Mouse (Mus musculus) urinary bladder, adult 2 months (tissue): Measurements from ENCODE around the gene Tmem206. TPM values are rescaled to one million over a fixed set of nuclear protein-coding genes. Genes with fewer than 3 reads are reported as not detected.

Source experiments
- DNase-seq: peaks from one replicate; pipeline ENCODE4 v3.0.0; 2022; ENCODE audit warnings: low spot score
- polyA plus RNA-seq: library from polyadenylated mRNA; depleted of rRNA; stranded (reverse); fragments of >200 nt; gene quantifications from 2 replicates; pipeline ENCODE4 v1.2.3, GENCODE M21; 2012

Gene Tmem206
- polyA plus RNA-seq, 1 experiment: 7.5 TPM

DNA sequence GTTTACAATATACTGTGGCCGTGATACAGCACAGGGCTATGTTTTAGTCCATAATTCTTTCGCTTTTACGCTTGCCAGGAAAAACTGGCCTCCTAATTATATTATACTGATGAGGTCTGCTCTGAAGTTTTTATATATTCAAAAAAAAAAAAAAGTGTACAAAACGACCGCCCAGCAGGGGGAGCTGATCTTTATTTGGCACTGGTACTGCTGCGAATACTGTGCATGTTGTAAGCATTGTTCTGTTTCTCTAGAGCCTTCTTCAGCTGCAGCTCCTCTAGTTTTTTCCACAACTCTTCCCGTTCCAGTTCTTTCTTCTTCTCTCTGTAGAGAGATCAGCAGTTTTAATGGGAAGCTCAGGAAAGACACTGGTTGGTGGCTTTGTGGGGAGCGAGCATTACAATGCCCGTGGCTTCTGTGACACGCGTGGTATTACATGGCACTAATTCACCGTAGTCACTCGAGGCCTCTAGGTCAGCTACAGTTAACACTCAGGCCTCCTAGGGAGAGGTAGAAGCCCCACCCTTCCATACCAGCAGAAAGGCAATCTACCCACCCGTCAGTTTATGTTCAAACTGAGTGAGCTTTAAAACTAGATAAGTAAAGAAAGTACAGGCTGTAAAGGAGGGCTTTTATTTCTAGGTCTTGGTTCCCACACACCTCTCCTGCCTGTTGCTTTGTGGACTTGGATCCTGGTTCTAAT is 27.2 kb downstream of the Tmem206 start:
- no peak for DNase-seq

DNA sequence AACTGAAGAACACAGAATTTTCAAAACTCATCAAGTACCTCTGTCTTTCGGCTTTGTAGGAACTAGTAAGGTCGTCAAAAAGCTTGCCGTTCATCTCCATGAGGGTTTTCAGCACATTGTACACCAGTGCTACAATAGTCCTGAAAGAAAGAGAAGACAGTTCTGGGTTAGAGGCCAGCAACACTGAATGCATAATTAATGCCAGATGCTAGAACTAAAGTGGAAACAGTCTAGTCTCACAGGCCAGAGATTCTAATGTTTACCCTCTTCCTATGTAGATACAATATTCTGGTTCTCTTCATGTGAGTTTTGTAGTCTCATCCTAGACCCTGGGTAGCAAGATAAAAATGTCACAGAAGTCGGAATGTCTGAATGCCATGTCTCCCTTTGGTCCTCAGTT is 28.1 kb downstream of the Tmem206 start:
- DNase-seq: no peak

DNA sequence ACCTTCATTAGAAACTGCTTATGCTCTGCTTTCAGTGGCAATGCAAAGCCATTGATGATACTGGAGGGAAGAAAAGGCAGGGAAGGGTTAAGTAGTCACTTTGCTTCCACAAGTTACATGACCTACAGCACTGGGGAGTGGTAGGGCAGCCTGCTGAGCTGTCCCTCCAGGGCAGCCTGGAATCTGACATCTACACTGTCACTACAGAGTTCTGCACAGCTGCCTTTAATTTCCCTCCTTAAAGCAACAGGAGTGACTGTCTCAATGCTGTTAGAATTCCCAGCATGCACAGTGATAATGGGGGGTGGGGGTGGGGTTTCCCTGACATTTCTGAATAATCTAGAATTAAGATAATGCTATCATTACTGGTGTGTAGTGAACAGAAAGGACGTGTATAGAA is 31.2 kb downstream of the Tmem206 start:
- DNase-seq: no peak

- no peak for DNase-seq
Observed at GRCm38 (mm10) chr1:191359478-191359877, 33.8 kb downstream of the Tmem206 start.

GRCm38 (mm10) chr1:191362412-191362811 is 36.7 kb downstream of the Tmem206 start:
- no peak for DNase-seq

- DNase-seq: no peak
Observed at GRCm38 (mm10) chr1:191364477-191364876, 38.8 kb downstream of the Tmem206 start.

DNA sequence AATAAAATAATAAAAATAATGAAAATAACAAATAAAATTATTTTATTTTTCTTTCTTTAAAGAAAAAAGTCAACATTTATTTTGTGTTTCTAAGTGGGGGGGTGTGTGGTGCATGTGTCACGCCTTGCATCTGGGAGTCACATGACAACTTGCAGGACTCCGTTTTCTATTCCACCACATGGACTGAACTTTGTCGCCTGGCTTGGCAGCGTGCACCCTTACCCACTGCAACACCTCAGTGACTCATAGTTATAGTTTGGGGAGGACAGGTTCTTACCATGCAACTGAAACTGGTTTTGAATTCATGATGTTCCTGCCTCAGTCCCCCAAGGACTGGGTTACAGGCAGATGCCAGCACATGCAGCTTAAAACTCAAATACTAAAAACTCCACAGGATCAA is 42.5 kb downstream of the Tmem206 start:
- DNase-seq: no peak

DNA sequence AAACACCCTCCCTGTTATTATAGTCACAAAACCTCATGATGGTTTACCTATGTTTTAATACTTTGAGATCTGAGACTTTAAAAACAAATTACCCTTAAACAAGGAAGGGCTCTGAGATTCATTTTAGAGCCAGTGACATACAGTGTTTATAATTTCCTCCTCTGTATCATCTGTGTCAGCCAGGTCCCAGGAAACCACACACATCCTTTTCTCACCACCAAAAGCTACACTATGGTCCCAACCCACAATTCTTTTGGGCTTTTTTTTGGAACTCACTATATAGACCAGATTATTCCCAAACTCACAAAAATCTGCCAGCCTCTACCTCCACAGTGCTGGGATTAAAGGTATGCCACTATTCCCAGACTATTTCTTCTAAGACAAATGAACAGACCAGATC is 43.4 kb downstream of the Tmem206 start:
- DNase-seq: no peak

DNA sequence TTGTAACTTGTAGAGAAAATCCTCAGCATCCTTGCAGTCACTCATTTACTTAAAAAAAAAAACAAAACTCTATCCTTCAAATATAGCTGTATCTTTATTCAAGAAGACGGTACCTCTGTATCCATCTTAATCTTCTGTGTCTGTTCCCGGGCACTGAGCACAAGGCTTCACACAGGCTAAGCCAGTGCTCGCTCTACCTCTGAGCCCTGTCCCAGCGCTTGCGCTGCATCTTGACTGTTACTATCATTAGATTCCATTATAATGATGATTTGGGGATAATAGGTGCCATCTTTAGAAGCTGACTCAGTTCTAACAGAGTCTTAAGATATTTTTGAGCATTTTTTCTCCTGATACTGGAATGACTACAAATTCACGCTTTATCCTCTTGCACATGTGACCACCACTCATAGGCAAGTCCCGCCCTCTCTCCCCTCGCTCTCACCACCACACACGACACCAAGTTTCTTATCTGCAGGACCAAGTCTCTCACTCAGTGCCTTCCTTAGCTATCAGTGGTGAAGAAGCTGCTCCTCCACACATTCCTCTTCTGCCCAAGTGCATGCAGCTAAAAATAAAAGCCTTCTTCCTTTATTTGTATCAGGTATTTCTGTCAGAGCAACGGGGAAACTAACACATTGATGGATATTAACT is 49.4 kb downstream of the Tmem206 start:
- DNase-seq: no peak

- no peak for DNase-seq
Observed at GRCm38 (mm10) chr1:191375644-191375998, 49.9 kb downstream of the Tmem206 start.

GRCm38 (mm10) chr1:191378080-191378479 is 52.4 kb downstream of the Tmem206 start:
- DNase-seq: no peak

- no peak for DNase-seq
Observed at GRCm38 (mm10) chr1:191380843-191381242, 55.1 kb downstream of the Tmem206 start.

DNA sequence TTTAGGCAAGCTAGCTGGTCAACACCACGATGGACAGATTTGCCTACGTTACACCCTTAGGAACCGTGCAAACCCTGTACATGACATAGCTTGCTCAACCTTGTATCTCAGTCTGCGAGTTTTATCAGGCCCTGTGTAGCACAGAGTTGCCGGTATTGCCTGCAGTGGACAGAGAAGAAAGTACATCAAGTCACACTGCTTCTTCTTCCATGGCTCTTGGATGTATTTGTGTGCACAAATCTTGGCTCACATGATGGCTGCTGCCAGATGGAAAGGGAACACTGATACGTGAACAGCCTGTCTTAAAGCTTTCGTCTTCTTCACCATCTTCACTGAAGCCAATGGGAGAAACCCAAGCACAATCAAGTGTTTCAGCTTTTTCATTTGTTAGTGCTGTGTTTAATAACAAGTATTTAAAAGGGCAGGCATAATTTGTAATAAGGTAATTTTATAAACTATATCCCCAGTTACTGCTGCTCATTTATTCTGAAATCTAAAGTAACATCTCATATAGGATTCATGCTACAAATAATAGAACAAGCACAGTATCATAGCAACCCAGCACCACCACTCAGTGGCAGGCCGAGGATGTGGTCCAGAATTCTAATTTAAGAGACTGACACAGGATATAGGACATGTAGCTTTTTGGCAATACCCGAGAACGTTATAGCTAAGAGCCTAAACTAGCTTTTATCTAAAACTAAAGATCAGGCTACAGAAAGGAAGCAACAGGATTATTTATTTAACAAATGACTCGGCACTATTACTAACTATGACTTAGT is 56.4 kb downstream of the Tmem206 start:
- no peak for DNase-seq

DNA sequence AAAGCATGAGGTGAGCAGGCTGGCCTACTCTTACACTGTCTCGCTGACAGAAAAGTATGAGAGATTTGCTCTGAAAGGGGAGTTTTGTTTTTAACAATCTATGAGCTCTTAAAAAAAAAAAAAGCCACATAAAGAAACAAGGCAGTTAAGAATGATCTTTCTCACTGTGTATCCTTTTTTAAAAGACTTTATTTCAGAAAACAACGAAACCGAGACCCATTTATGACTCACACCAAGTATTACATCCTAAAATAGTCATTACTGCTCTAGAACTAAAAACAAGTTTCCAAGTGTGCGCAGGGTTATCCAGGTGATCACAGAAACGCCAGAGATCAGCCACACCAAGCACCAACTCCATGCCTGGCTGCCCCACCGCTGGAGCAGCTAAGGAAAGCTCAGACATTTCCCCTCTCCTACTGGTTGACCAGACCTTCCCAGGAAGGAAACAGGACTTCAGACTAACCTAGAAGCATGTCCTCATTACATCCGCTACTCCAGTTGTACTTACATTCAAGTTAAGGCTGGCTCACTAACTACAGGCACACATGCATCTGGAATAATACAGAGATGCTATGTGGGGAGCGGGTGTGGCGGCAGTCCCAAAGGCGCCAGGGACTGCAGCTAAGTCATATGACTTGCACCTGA is 59.2 kb downstream of the Tmem206 start:
- no peak for DNase-seq

- DNase-seq: no peak
Observed at GRCm38 (mm10) chr1:191391311-191391710, 65.6 kb downstream of the Tmem206 start.

DNA sequence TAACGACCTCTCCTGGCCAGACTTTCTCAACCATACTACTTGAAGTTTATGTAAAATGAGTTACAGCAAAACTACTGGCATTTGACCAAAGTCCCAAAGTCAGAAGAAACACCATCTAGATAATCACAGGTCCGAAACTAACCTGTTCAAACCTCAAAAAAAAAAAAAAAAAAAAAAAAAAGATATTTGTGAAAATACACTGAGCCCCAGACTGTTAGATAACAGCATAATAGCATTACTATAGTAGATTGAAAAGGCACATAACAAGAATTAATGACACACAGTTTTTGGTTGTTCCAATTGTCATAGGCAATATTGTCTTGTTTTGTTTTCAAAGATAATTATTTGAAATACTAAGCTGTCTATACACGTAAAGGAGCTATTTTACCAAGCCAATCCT is 67.8 kb downstream of the Tmem206 start:
- no peak for DNase-seq

GRCm38 (mm10) chr1:191394126-191394525 is 68.4 kb downstream of the Tmem206 start:
- DNase-seq: no peak

DNA sequence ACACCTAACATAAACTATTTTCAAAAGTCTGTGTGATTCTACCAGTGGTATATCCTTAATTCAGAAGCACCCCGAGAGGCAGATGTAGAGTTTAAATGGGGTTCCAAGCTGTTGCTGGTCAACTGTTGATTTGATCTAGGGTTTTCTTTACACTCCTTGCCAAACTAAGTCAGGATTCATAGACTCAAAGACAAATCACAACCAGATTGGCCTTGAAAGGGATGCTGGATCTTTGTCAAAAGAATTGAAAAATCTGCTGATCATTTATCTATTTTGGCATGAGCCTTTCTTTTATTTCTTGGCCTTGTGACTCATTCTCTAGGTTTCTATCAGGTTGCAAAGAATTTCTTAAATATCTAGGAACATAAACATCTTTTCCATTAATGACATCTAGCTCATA is 69.5 kb downstream of the Tmem206 start:
- DNase-seq: no peak

GRCm38 (mm10) chr1:191395871-191396433 is 70.2 kb downstream of the Tmem206 start:
- peak; percentile 70 for DNase-seq

GRCm38 (mm10) chr1:191396446-191396845 is 70.7 kb downstream of the Tmem206 start:
- no peak for DNase-seq

DNA sequence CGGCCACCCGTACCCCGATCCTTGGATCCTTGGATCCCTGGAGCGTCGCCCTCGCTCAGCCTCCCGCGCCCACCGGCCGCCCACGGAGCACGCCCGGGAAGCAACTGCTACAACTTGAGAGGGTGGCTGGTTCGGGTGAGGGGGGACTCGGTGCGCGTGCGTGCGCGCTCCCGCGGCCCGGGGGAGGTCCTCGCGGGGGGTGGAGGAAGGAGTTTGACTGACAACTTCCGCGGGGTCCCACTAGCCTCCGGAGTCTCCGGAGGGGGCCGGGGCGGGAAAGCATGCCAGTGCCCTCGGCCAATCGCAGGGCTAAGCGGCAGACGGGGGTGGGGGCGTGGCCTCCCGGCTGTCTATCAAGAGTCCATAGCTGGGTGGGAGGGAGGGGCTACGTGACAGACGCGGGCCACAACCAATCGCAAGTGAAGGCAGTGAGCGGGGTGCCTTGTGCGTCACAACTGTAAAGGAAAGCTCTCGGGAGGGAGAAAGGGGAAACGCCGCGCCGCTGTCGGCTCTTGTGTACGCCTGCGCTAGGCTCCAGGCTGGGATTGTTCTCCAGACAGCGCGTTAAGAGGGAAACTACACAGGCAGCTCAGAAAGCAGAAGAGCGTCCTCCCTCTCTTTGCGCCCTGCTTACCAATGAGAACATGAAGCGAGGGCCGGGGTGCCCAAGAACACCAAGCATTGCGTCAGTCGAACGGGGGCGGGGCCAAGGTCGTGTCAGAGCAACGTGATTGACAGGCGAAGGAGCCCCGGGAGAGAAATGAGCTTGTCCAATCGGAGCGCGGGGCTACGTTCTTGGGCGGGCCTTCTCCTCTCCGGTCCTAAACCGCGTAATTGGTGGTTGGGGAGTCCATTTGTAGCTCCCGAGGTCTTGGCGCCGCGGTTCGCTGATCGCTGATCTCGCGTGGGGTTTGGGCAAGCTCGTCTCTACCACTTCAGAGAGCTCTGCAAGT is 71.5 kb downstream of the Tmem206 start:
- DNase-seq: peak; percentile 99
